Mouse (Mus musculus) natural killer cell, adult 2 months (primary cell): ENCODE results near the gene Trim63.
"Not testable (repeated sequence)": the region's sequence is repeated elsewhere in the genome, so short reads cannot be mapped to it uniquely, and the experiment has no call there.

ENCODE experiments used
- DNase-seq, 2 experiments: peaks; one replicate each; pipeline ENCODE4 v3.0.0; 2022; ENCODE audit warnings: low spot score in 2 of 2

The Trim63 gene

DNA sequence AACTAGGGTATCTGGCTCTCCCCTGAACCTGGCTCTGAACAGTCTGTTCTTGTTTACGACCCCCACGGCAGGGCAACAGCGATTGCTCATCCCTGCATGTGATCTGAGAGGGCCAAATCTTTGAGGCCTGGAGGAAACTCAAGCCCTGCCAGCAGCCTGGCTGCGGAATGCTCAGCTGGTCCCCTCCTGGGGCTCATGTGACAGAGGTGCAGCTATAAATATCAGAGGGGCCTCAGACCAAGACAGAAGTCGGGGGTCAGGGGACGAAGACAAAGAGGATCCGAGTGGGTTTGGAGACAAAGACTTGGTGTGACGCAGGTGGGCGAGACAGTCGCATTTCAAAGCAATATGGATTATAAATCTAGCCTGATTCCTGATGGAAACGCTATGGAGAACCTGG is at the start of gene Trim63:
Gene Trim63 (plus strand): TSS at position 245 of the 400 bp plus-strand sequence.
- no peak for DNase-seq

GRCm38 (mm10) chr4:134265860-134266585 is 48.9 kb upstream of the Trim63 start:
- no peak for DNase-seq

DNA sequence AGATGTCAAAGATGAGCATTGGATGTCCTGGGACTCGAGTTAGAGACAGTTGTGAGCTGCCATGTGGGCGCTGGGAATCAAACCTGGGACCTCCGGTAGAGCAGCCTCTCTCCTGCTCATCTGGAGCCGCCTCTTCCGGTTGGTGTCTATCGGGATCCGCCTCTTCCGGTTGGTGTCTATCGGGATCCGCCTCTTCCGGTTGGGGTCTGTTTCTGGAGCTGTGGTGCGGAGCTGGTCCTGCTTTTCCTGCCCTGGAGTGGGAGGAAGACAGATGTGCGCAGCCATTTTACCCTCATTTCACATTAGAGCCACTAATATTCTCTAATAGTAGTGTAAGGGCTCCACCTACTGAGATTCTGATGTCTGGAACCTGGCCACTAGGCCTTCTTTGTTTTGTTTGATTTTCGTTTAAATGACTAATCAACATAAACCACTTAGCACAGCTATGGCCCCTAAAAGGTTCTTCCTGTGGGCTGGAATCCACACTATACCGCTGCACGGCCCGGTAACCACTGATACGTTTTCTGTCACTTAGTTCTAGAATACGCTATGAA is 46.7 kb upstream of the Trim63 start:
- no peak for DNase-seq

- not testable (repeated sequence) for DNase-seq
These were observed 45.3 kb upstream of the Trim63 start for GRCm38 (mm10) chr4:134269622-134270021.

DNA sequence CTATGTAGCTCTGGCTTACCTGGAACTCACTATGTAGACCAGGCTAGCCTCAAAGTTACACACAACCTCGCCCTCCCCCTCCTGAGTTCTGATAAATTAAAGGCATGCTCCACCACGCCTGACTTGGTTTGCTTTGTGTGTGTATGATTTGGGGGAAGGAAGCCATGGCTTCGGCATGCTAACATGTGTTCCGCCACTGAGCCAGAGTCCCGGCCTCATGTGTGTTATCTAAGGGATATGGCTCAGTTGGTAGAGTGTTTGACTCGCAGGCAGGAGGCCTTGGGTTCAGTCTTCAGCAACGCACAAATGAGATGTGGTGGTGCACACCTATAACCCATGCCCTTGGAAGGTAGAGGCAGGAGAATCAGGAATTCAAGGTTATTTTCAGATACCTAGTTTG is 42.9 kb upstream of the Trim63 start:
- no peak for DNase-seq

GRCm38 (mm10) chr4:134272731-134273416 is 42.0 kb upstream of the Trim63 start:
- DNase-seq: no peak

GRCm38 (mm10) chr4:134273417-134274345 is 41.2 kb upstream of the Trim63 start:
- DNase-seq: peak; percentile 52 to 67

DNA sequence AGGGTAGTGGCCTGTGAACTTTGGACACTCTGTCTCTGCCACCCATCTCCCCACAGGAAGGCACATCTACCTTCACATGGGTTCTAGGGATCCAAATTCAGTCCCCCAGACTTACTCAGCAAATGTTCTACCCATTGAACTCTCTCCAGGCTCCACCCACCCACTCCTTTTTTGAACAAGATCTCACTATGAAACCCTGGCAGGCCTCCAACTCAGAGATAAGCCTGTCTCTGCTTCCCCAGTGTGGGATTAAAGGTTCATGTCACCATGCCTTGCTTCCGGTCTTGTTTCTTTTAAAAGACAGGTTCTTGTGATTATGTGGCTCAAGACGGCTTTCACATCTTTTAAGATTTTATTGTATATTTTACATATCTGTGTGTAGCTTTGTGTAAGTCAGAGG is 30.0 kb upstream of the Trim63 start:
- no peak for DNase-seq

DNA sequence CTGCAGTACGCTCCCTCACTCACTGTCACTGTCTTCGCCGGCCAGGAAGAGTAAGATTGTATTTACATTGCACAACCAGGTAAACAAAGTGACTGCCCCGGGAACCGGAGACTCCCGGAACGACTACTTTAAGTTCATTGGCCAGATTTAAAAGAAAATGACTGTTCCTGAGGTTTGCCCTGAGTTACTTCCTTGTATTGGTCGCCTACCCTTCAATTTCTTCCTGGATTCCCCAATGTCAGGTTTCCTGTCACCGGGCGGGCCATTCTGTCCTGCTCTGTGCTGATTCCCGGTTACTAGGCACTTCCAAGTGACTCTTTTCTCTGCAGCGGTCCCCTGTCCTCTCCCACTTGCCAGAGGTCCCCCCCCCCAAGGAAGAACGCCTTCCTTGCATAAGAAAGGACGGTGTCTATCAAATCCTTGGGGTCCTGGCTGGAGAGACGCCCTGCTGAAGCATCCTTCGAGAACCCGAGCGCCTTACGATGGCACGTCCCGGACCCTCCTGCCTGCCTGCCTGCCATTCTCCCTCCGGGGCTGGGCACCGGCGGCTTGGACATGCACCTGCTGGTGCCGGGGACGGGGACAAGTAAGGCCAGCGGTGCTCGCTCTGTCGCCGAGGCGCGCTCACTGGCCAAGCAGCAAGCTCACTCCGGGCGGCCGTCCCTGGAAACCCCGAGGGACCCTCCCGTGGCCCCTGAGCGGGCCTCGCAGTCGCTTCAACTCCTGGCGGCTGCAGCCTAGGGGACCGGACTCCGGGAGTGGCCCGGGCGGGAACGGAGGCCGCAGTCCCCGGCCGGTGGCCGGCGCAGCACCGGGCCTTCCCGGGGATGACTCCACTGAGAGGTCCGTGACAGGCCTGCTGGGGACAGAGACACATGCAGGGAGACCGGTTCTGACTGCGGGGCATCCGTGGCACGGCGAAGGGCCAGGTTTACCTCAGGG is 28.4 kb upstream of the Trim63 start:
- no peak for DNase-seq

DNA sequence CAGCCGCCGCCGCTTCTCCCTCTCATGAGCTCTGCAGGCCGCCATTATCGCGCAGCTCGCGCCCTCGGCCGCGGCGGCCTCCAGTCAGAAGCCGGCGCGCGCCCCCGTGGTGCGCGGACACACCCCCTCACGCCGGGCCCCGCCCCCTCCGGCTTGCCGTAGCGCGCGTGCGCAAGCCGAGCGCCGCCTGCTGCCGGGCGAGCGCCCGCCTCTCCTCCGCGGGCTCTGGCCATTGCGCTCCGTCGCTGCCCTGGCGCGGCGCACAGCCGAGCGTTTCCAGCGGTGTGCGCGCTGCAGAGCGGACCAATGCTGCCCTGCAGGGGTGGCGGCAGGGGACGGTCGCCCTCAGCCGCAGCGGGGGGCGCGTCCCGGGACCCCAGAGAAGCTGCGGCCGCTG is 27.8 kb upstream of the Trim63 start:
- DNase-seq: peak; percentile 95 to 96

- peak; percentile 72 to 80 for DNase-seq
These were observed 27.3 kb upstream of the Trim63 start, which contains the start of gene Pdik1l for GRCm38 (mm10) chr4:134287575-134288025. Gene Pdik1l, minus strand, starts transcription at chr4:134287895.

DNA sequence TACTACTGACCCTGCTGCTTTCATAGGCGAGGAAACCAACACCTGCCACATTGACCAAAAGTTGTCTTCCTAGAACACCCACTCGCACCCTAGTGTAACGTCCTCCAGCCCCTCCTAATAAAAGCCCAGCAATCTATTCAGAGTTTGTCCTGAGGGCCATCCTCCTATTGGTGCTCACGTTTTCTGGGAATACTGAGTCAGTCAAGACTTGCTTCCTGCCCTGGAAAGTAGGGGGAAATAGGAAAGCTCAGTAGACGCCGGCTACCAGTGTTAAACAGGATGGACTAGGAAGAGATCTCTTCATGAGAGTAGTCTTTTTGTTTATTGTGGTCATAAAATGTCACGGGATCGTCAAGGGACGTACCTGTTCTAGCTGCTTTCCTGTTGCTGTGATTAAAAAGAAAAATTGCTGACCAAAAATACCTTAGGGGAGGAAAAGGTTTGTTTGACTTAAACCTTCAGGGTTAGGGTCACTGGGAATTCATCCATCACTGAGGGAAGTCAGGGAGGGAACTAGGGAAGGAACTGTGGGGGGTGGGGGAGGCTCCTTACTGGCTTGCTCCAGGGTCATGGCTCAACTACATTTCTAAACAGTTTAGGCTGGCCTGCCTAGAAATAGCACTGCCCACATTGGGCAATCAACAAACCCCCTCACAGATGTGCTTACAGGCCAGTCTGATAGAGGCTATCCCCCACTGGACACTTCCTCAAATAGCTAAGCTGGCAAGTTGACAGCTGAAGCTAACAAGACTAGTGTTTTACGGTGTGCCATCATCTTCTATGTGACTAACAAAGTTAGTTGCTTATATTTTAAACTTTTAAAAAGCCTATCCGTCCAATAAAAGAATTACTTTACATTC is 26.3 kb upstream of the Trim63 start:
- DNase-seq: no peak

DNA sequence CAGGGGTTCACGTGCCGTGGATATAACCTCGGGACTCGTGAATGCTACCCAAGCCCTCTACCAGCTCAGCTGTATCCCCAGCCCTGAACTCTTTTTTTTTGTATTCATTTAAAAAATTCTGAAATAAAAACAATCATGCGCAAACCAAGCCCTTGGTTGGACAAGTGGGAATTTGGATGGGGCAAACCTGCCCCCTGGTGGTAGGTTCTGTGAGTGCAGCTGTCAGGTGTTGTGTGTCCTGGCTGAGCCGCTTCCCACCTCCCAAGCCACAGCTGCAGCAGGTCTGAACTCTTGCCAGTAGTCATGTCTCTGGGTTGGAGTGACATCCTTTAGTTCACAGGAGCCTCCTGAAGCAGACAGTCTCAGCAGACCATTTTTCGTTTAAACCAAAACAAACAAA is 22.9 kb upstream of the Trim63 start:
- DNase-seq: peak; percentile 69 to 81

DNA sequence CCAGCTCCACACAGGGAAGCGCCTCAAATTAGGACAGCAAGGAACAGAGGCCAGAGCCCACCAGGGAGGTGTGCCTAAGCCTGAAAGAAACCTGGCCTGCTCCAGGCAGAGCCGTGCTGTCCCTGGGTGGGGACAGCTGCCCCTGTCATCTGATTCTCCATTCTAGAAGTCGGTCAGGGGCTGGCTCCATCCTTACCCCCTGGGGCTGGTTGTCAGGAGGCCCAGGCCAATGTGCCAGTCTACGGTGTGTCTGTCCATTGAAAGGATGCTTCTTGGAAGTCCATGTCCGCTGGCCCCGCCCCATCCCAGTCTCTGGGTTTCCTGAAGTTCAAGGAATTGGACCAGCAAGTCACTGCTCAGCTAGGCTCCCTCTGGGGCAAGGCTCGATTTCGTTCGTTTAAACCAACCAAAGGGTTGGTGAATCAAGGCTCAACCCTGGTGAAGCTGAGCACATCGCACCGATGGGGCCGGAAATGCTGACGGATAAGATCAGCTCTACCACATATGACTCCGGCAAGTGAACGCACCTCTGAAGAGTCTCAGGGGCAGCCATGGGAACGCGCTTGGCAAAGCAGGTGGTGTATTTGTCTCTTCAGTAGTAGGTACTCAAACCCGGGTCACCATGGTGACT is 21.7 kb upstream of the Trim63 start:
- DNase-seq: no peak

GRCm38 (mm10) chr4:134293692-134294163 is 21.2 kb upstream of the Trim63 start:
- no peak for DNase-seq

- DNase-seq: not testable (repeated sequence)
These were observed 18.8 kb upstream of the Trim63 start for GRCm38 (mm10) chr4:134296096-134296495.

DNA sequence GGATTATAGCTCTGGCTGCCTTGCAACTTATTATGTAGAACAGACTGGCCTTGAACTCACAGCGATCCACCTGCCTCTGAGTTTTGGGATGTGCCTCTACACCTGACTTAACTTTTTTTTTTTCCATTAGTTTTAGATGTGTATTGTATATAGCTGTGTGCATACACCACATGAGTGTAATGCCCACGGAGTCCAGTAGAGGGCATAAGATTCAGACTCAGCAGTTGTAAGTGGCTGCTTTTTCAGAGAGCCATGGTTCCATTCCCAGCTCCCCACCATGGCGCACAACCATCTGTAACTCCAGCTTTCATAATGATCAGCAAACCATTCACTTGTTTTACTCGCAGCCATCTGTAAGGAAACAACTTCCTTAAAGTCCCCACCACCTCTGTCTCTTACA is 18.4 kb upstream of the Trim63 start:
- no peak for DNase-seq

GRCm38 (mm10) chr4:134297369-134297768 is 17.6 kb upstream of the Trim63 start:
- no peak for DNase-seq
